Mouse (Mus musculus) forebrain, embryonic 15.5 days (tissue): ENCODE results near the gene Gtf2ird2. TPM values are rescaled to one million over a fixed set of nuclear protein-coding genes. Genes with fewer than 3 reads are reported as not detected.

Source experiments
- ATAC-seq: fragments of 200-750 bp; cut with Nextera tagmentation; replicated peaks from 2 replicates; pipeline ENCODE4 v1.8.0; 2017; ENCODE audit warnings: mild to moderate bottlenecking, moderate TSS enrichment, moderate library complexity
- H3K27ac ChIP-seq: fragments of 300-500 bp; sonication (generic); replicated peaks from 2 replicates; pipeline ENCODE4 v1.5.1; 2015; ENCODE audit warnings: mild to moderate bottlenecking, inconsistent platforms
- H3K27me3 ChIP-seq: fragments of 300-500 bp; sonication (generic); 2 replicates; pipeline ENCODE4 v1.6.1; 2015; ENCODE audit warnings: inconsistent platforms
- H3K36me3 ChIP-seq: fragments of 300-500 bp; sonication (generic); 2 replicates; pipeline ENCODE4 v1.6.1; 2015; ENCODE audit warnings: mild to moderate bottlenecking, inconsistent platforms
- H3K4me1 ChIP-seq: fragments of 300-500 bp; sonication (generic); 2 replicates; pipeline ENCODE4 v1.6.1; 2015; ENCODE audit warnings: inconsistent platforms
- H3K4me2 ChIP-seq: fragments of 300-500 bp; sonication (generic); replicated peaks from 2 replicates; pipeline ENCODE4 v1.6.1; 2015; ENCODE audit warnings: mild to moderate bottlenecking, inconsistent platforms
- H3K4me3 ChIP-seq: fragments of 300-500 bp; sonication (generic); 2 replicates; pipeline ENCODE4 v1.5.1; 2015; ENCODE audit warnings: mild to moderate bottlenecking, inconsistent platforms
- H3K9ac ChIP-seq: fragments of 300-500 bp; sonication (generic); replicated peaks from 2 replicates; pipeline ENCODE4 v1.6.1; 2015; ENCODE audit warnings: mild to moderate bottlenecking, inconsistent platforms
- H3K9me3 ChIP-seq: fragments of 300-500 bp; sonication (generic); 2 replicates; pipeline ENCODE4 v1.6.1; 2016; ENCODE audit warnings: inconsistent platforms
- WGBS: fragments of 180-500 bp; shearing (Covaris S2); methylation state at CpG from one replicate; pipeline ENCODE4 v1.1.7; 2015; ENCODE audit warnings: mixed read lengths; 5-methylcytosine and 5-hydroxymethylcytosine counted together
- polyA plus RNA-seq: library from polyadenylated mRNA; unstranded; fragments of >200 nt; fragmentation: Nextera tagmentation; extraction: Ambion mirVana; gene quantifications from 2 replicates; pipeline ENCODE4 v1.2.1, GENCODE M21; 2015

Gtf2ird2 gene
- 11.8 and 13.2 TPM in 2 replicates for polyA plus RNA-seq

DNA sequence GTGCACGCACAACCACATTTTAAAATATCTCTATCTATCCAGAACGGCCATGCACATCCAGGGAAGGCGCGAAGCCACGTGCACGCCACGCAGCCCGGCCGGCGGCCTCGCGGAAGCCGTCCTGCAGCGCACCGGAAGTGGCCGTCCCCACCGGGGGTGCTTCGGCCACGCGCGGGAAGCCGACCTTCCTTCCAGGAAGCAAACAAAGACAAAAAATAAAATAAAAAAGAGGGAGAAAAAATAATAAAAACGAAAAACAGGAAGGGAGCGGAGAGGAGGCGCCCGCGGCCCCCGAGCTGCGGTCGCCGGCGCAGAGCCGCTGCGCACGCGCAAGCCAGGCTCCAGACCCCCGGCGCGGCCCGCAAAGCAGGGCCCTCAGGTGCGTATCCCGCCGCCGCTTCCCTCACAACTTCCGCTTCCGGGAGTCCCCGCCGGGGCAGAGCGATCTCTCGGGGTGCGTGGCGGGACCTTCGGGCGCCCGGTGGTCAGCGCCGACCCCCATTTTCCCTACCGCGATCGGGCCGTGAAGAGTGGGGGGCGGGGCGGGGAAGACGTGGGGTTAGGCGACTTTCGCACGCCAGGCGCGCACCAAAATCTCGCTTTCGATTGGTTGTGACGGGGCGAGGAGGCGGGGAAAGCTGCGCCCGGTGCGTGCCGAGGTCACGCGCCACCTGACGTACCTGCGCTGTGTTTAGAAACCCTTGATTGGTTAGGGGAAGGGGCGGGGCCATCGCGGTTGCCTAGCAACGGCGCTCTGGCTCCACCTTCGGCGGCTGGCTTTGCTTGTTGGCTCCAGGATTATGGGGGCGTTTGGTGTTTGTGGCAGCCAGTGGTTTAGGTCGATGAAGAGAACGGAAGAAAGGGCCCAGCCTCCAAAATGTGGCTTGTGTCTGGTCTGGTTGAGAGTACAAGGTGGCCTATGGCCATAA is at the start of gene Gtf2ird2:
Gtf2ird2 (plus strand) TSS at position 140 of the 929 bp plus-strand sequence.
- Histone ChIP-seq H3K27ac (peak within 1 kb of the TSS; percentile 95), H3K4me2 (peak within 1 kb of the TSS; percentile 84), H3K27me3 (no peaks in the 10 kb centered on the region), H3K4me3 (peak within 1 kb of the TSS; percentile 77), H3K9me3 (no peaks in the 10 kb centered on the region), H3K36me3 (no peaks in the 10 kb centered on the region), H3K4me1 (peaks cover 18% of the 10 kb centered on the region), H3K9ac (peak within 1 kb of the TSS; percentile 72)
- under 1% methylated on average over 91 of the region's 92 CpGs for WGBS
- ATAC-seq = peak; percentile 96

DNA sequence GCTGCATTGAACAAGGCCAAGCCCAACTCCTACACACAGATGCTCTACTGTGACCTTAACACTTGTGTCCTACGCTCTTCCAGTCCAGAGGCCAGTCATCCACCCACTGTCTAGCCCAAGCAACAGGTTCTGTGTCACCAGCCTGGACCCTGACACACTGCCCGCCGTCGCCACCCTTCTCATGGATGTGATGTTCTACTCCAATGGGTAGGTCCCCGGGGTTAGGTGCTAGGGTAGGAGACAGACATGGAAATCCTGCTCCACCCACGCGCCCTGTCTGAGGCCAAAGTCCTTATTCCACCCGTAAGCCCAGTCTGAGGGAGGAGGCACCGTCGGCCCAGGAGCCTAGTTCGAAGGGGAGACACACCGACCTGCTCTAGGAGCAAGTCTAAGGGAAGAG is 47.8 kb upstream of the Gtf2ird2 start:
- no peak for ATAC-seq
- no peak overlapping the region for H3K4me3 ChIP-seq
- WGBS = 98% methylated on average over 12 of the region's 12 CpGs
- peaks cover 67% of the 10 kb centered on the region for H3K36me3 ChIP-seq
- no peak overlapping the region for H3K27ac ChIP-seq
- H3K4me1 ChIP-seq = peaks cover 7% of the 10 kb centered on the region
- H3K27me3 ChIP-seq = no peaks in the 10 kb centered on the region
- H3K9me3 ChIP-seq = no peaks in the 10 kb centered on the region
- no peak overlapping the region for H3K4me2 ChIP-seq
- H3K9ac ChIP-seq = no peak overlapping the region

DNA sequence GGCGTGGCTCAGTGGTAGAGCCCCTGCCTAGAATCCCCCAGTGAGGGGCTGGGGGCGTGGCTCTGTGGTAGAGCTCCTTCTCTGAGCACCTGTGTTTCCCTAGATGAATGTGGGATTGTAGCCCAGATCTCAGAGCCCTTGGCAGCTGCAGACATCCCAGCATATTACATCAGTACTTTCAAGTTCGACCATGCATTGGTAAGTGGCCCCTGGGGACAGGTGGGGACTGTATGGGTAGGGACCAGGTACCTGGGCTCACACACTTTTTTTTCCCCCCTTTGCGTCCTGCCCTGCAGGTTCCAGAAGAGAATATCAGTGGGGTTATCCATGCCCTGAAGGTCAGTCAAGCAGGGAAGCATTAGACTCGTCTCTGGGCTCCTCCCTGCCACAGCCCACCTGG is 45.9 kb upstream of the Gtf2ird2 start:
- Histone ChIP-seq H3K4me2 (no peak overlapping the region), H3K27me3 (no peaks in the 10 kb centered on the region), H3K4me1 (no peaks in the 10 kb centered on the region), H3K36me3 (peaks cover 78% of the 10 kb centered on the region), H3K27ac (no peak overlapping the region), H3K4me3 (no peak overlapping the region), H3K9ac (no peak overlapping the region), H3K9me3 (no peaks in the 10 kb centered on the region)
- WGBS = 86% methylated on average over 5 of the region's 5 CpGs
- ATAC-seq = no peak

DNA sequence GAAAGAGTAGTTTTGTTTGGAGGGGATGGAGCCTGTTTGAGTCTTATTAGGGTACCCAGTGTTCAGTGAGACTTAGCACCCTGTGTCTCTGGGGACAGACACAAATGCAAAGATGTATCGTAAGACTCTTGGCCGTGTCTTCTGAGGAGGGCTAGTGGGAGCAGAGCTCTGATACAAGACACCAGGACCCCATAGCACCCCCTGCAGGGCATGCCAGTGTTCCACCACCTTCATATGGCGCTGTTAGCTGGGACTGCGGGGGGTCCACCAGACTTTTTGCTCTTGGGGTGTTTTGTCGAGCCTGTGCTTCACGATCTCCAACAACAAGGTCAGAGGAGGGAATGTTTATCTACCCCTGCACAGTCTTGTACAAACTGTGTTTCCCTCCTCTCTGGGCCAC is 44.4 kb upstream of the Gtf2ird2 start:
- no peak overlapping the region for H3K4me3 ChIP-seq
- no peaks in the 10 kb centered on the region for H3K27me3 ChIP-seq
- H3K27ac ChIP-seq = no peak overlapping the region
- no peaks in the 10 kb centered on the region for H3K9me3 ChIP-seq
- no peak for ATAC-seq
- no peak overlapping the region for H3K4me2 ChIP-seq
- no peak overlapping the region for H3K9ac ChIP-seq
- no peaks in the 10 kb centered on the region for H3K4me1 ChIP-seq
- H3K36me3 ChIP-seq = peaks cover 78% of the 10 kb centered on the region
- 91% methylated on average over 6 of the region's 6 CpGs for WGBS

DNA sequence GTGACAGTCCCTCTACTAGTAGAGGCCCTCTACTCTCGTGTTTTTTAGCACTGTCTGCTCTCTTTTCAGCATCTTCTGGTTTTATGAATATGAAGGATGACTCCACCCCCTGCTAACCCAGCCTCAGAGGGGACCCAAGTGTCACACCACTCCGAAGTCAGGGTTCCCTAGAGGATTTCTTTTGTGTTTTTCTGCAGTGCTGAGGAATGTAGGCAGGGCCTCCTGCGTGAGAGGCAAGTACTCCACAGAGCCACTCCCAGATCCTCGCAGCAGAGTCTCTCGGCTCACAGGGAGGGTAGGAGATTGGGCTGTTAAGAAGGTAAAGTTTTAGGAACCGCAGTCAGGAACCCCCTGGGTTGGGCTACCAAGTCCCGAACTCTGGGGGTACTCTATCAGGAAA is 42.6 kb upstream of the Gtf2ird2 start:
- H3K4me1 ChIP-seq = no peaks in the 10 kb centered on the region
- no peak overlapping the region for H3K27ac ChIP-seq
- no peak overlapping the region for H3K4me2 ChIP-seq
- H3K9ac ChIP-seq = no peak overlapping the region
- no peak for ATAC-seq
- no peaks in the 10 kb centered on the region for H3K9me3 ChIP-seq
- peaks cover 68% of the 10 kb centered on the region for H3K36me3 ChIP-seq
- H3K4me3 ChIP-seq = no peak overlapping the region
- H3K27me3 ChIP-seq = no peaks in the 10 kb centered on the region
- 73% methylated on average over 7 of the region's 7 CpGs for WGBS

DNA sequence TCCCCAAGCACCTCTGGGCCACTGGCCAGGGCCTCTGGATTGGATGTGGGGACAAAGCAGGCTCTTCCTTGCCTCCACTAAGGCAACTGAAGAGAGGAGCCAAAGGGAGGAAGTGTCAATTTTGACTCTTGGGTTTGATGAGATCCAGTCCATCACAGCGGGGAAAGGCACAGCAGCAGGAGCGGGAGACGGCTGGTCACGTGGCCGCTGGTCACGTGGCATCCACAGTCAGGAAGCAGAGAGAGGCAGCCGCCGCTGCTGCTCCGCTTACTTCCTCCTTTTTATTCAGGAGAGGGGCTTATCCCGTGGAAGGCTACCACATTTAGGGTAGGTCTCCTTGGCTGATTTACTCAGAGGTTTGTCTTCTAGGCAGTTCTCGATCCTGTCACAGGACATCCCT is 41.4 kb upstream of the Gtf2ird2 start:
- Histone ChIP-seq H3K36me3 (peaks cover 56% of the 10 kb centered on the region), H3K9me3 (no peaks in the 10 kb centered on the region), H3K9ac (no peak overlapping the region), H3K4me2 (no peak overlapping the region), H3K27ac (no peak overlapping the region), H3K27me3 (no peaks in the 10 kb centered on the region), H3K4me1 (no peaks in the 10 kb centered on the region), H3K4me3 (no peak overlapping the region)
- no peak for ATAC-seq
- WGBS = 94% methylated on average over 11 of the region's 11 CpGs

DNA sequence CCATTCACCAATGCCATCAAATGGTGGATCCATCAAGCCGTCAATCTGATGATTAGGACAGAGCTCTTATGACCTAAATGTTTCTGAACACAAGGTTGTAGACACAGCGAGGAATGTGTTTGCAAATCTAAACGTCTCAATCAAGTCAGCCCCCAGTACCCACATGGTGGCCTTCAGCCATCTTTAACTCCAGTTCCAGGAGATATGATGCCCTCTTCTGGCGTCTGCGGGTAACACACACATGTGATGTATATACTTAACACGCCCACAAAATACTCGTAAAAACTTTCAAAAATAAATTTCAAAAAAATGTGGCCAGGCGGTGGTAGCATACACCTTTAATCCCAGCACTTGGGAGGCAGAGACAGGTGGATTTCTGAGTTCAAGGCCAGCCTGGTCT is 38.8 kb upstream of the Gtf2ird2 start:
- H3K27me3 ChIP-seq = no peaks in the 10 kb centered on the region
- H3K9me3 ChIP-seq = no peaks in the 10 kb centered on the region
- peaks cover 36% of the 10 kb centered on the region for H3K36me3 ChIP-seq
- H3K4me2 ChIP-seq = no peak overlapping the region
- no peaks in the 10 kb centered on the region for H3K4me1 ChIP-seq
- no peak overlapping the region for H3K9ac ChIP-seq
- WGBS = 95% methylated on average over 8 of the region's 8 CpGs
- H3K4me3 ChIP-seq = no peak overlapping the region
- H3K27ac ChIP-seq = no peak overlapping the region
- no peak for ATAC-seq

DNA sequence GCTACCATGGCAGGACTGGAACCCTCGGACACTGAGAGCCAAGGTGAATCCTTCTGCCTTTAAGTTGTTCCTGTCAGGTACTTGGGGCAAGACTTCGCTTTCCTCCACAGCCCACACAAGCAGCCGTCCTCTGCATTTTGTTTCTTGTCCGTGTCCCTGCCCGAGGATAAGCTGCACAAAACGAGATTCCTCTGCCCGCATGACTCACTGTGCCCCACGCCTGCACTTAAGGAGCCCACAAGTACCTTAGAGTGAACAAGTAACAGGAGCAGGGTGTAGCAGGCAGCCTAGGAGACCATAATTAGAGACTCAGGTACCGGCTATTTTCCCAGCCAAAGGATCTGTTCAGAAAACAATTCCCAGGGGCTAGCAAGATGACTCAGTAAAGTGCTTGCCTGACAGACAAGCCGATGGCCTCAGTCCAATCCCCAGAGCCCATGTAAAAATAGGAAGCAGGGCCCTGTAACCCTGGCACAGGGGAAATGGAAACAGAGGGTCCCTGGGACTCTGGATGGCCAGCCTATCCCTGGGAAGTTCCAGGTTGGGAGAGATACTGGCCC is 36.5 kb upstream of the Gtf2ird2 start:
- Histone ChIP-seq H3K27ac (no peak overlapping the region), H3K9me3 (no peaks in the 10 kb centered on the region), H3K36me3 (peaks cover 32% of the 10 kb centered on the region), H3K4me1 (no peaks in the 10 kb centered on the region), H3K27me3 (no peaks in the 10 kb centered on the region), H3K4me2 (no peak overlapping the region), H3K4me3 (no peak overlapping the region), H3K9ac (no peak overlapping the region)
- WGBS = 88% methylated on average over 10 of the region's 10 CpGs
- ATAC-seq = no peak

DNA sequence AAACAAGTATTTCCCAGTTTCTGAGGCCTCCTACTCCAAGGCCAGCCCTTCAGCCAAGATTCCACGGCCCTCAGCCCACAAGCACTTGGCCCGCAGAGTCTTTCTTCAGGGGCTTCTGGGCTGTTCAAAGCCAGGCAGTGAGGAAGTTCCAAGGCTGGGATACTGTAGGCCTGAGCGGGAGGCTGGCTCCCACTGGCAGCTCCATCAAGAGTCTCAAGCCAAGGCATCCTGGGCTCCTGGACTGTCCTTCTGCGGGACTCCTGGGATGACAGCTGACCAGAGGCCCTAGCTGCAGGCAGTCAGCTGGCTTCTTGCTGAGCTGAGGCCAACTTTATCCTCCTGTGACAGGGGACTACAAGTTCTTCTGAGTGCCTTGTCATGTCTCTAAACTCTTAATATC is 35.7 kb upstream of the Gtf2ird2 start:
- Histone ChIP-seq H3K4me3 (no peak overlapping the region), H3K9me3 (no peaks in the 10 kb centered on the region), H3K4me1 (no peaks in the 10 kb centered on the region), H3K27ac (no peak overlapping the region), H3K9ac (no peak overlapping the region), H3K4me2 (no peak overlapping the region), H3K27me3 (no peaks in the 10 kb centered on the region), H3K36me3 (peaks cover 24% of the 10 kb centered on the region)
- 93% methylated on average over 4 of the region's 4 CpGs for whole genome bisulfite sequencing
- no peak for ATAC-seq

DNA sequence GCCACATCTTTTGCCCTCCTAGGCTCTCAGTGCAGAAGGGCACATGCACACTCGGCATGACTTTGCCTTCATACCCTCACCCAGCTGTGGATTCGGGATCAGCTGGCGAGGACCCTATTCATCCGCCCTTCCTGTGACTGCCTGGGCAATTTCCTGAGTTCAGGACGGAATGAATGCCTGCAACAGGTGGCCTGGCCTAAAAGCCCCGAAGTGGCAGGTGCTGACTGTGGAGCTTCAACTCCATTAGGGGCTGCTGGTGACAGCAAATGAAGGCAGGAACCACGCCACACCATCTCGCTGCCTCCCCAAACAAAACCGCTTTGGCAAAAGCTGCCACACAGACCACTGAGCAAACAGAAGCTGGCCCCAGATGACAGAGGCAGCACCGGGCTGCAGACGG is 31.9 kb upstream of the Gtf2ird2 start:
- no peak for ATAC-seq
- Histone ChIP-seq H3K4me2 (no peak overlapping the region), H3K9me3 (no peaks in the 10 kb centered on the region), H3K9ac (no peak overlapping the region), H3K27me3 (no peaks in the 10 kb centered on the region), H3K27ac (no peak overlapping the region), H3K4me3 (no peak overlapping the region), H3K36me3 (peaks cover 24% of the 10 kb centered on the region), H3K4me1 (no peaks in the 10 kb centered on the region)
- WGBS = 87% methylated on average over 11 of the region's 11 CpGs

DNA sequence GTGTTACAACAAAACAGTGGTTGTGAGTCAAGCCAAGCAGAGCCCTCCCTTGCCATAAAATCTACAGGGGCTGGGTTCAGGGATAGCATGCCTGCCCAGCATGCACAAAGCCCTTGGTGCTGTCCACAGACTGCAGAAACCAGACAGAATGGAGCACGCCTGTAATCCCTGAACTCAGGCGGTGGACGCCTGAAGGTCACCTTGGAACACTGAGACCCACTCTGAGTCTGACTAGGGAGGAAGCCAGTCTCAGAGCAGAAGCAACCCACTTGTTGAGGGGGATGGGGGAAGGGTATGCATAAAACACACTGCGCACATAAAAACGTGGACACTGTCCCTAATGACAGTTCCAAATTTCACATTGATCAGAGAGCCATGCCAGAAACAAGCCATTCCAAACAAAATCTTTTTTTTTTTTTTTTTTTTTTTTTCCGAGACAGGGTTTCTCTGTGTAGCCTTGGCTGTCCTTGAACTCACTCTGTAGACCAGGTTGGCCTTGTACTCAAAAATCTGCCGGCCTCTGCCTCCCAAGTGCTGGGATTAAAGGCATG is 27.8 kb upstream of the Gtf2ird2 start:
- Histone ChIP-seq H3K9ac (no peak overlapping the region), H3K4me3 (no peak overlapping the region), H3K4me2 (no peak overlapping the region), H3K4me1 (no peaks in the 10 kb centered on the region), H3K9me3 (no peaks in the 10 kb centered on the region), H3K27me3 (no peaks in the 10 kb centered on the region), H3K36me3 (peaks cover 34% of the 10 kb centered on the region), H3K27ac (no peak overlapping the region)
- 95% methylated on average over 7 of the region's 7 CpGs for WGBS
- ATAC-seq = no peak

DNA sequence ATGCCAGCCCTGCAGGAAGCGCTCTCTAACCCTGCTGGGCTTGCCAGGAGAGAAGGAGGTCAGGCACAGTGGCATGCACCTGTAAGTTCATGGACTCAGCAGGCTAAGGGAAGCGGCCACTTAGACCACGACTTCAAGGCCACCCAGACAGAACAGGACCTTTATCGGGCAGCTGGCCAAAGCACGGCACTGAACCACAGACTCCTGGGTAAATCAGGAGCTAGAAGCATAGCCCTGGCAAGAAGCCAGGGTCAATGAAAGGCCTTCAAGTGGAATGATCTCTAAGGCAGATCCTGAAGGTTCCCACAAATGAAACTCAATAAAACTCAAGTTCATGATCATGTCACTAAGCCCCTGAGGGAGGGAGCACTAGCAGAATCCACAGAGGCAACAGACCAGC is 19.1 kb upstream of the Gtf2ird2 start:
- H3K36me3 ChIP-seq = peaks cover 17% of the 10 kb centered on the region
- 56% methylated on average over 5 of the region's 5 CpGs for WGBS
- ATAC-seq = no peak

More for the DNA sequence above, 19.1 kb upstream of the Gtf2ird2 start:
- peaks cover 9% of the 10 kb centered on the region for H3K4me1 ChIP-seq
- H3K9me3 ChIP-seq = no peaks in the 10 kb centered on the region
- H3K27ac ChIP-seq = no peak overlapping the region
- no peaks in the 10 kb centered on the region for H3K27me3 ChIP-seq
- no peak overlapping the region for H3K4me3 ChIP-seq
- no peak overlapping the region for H3K4me2 ChIP-seq
- no peak overlapping the region for H3K9ac ChIP-seq
